Mouse (Mus musculus) lung, embryonic 15.5 days (tissue): ENCODE measurements around the gene Atp5d. TPM values are rescaled to one million over a fixed set of nuclear protein-coding genes. Genes with fewer than 3 reads are reported as not detected.
A peak's percentile ranks its signal among the peaks of the same experiment; 100 is the strongest.

Source experiments
- ATAC-seq: fragments of 200-750 bp; cut with Nextera tagmentation; 2 replicates; pipeline ENCODE4 v1.8.0; 2017; ENCODE audit warnings: moderate number of reproducible peaks, borderline replicate concordance; ENCODE audit not compliant: low FRiP score, low TSS enrichment; ENCODE audit errors: extremely low read depth
- H3K27ac ChIP-seq: fragments of 300-500 bp; sonication (generic); 2 replicates; pipeline ENCODE4 v1.5.1; 2015; ENCODE audit warnings: moderate library complexity, mild to moderate bottlenecking, inconsistent platforms
- H3K27me3 ChIP-seq: fragments of 300-500 bp; sonication (generic); 2 replicates; pipeline ENCODE4 v1.6.1; 2015; ENCODE audit warnings: inconsistent platforms
- H3K36me3 ChIP-seq: fragments of 300-500 bp; sonication (generic); 2 replicates; pipeline ENCODE4 v1.6.1; 2015; ENCODE audit warnings: inconsistent platforms
- H3K4me1 ChIP-seq: fragments of 300-500 bp; sonication (generic); 2 replicates; pipeline ENCODE4 v1.6.1; 2015; ENCODE audit warnings: inconsistent platforms
- H3K4me2 ChIP-seq: fragments of 300-500 bp; sonication (generic); 2 replicates; pipeline ENCODE4 v1.6.1; 2015; ENCODE audit warnings: inconsistent platforms, mild to moderate bottlenecking, moderate library complexity
- H3K4me3 ChIP-seq: fragments of 300-500 bp; sonication (generic); 2 replicates; pipeline ENCODE4 v1.5.1; 2015; ENCODE audit warnings: mild to moderate bottlenecking, inconsistent platforms
- H3K9ac ChIP-seq: fragments of 300-500 bp; sonication (generic); 2 replicates; pipeline ENCODE4 v1.6.1; 2015; ENCODE audit warnings: inconsistent platforms
- H3K9me3 ChIP-seq: fragments of 300-500 bp; sonication (generic); 2 replicates; pipeline ENCODE4 v1.6.1; 2016; ENCODE audit warnings: inconsistent platforms
- WGBS: fragments of 180-500 bp; shearing (Covaris S2); methylation state at CpG from one replicate; pipeline ENCODE4 v1.1.7; 2015; 5-methylcytosine and 5-hydroxymethylcytosine counted together
- polyA plus RNA-seq: library from polyadenylated mRNA; unstranded; fragments of >200 nt; fragmentation: Nextera tagmentation; extraction: Ambion mirVana; gene quantifications from 2 replicates; pipeline ENCODE4 v1.2.1, GENCODE M21; 2015

Atp5d gene
- polyA plus RNA-seq, 1 experiment from 2014 or later: 541 TPM

DNA sequence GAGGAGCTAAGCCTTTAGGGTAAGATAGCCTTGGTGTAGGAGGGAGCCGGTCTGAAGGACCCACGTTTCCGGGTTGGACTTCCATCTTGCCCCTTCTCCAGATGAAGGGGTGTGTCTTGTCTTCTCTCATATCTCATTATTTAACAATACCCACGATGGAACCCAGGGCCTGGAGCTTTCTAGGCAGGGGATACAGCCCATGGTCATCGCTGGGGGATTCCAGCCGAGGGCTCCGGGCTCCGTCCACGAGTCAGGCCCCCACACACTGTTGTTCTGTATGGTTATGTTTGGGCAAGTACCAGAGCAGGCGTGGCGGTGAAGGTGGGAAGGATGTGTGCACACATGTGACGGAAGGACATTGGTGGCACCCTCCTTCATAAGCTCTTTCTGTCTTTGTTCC is 5.7 kb downstream of the Atp5d start:
- Histone ChIP-seq H3K9me3 (no peaks in the 10 kb centered on the region), H3K4me3 (no peak overlapping the region), H3K9ac (no peak overlapping the region), H3K27me3 (peaks cover 13% of the 10 kb centered on the region; the same call in 1 of the 2 replicates), H3K27ac (no peak overlapping the region), H3K36me3 (peaks cover 27% of the 10 kb centered on the region), H3K4me2 (no peak overlapping the region), H3K4me1 (peaks cover 62% of the 10 kb centered on the region)
- WGBS: 92% methylated on average over 12 of the region's 12 CpGs
- ATAC-seq: no peak

DNA sequence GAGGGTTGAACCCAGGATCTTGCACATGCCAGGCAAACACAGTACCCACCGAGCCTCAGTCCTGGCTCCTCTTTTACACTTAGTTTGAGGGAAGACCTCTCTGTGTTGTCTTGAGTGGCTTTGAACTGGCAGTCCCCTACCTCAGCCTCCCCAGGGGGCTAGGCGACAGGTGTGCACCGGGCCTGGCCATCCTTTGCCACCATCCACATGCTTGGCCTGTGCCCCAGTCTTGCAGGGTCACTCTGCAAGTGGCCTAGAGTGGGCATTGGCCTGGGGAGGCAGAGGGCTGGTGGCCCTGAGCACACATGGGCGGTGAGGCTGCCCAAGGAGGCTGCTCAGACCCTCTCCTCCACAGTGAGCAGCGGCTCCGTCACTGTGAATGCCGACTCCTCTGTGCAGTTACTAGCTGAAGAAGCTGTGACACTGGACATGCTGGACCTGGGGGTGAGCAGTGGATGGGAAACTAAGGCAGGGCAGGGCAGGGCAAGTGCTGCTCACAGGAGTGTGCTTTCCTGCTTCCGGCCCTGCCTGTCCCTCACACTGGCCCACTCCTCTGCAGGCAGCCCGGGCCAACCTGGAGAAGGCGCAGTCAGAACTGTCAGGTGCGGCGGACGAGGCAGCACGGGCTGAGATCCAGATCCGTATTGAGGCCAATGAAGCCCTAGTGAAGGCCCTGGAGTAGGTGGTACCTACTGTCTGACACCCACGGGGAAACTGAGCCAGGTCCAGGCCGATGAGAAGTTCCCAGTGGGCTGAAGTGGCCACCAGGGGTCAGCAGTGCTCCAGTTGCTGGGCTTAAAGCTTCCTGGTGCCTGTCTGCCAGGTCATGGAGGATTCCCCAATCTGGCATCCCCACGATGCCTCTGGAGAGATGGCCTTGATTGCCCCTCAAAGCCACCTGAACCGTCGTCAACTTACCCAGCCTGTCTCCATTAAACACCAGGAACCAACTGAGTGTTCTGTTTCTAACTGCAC is 6.7 kb downstream of the Atp5d start:
- no peak overlapping the region for H3K4me2 ChIP-seq
- peaks cover 57% of the 10 kb centered on the region for H3K4me1 ChIP-seq
- ATAC-seq: no peak

DNA sequence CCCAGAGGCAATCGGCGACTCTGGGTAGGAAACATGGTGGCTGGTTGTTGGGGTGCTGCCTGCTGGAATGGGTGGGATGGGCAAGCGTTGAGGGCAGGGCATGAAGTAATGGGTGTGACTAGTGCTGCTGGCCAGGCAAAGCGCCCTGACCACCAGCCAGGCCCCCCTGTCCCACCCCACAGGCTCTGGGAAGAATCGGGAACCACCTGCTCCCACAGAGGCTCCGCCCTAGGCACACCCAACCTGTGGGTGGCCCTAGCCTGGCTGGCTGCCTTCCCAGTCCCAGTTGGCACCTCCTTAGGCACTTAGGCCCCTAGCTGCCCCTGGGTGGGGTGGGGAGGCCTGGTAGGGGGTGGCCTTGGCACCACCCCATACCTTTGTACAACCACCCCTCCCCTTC is 7.5 kb downstream of the Atp5d start:
- 81% methylated on average over 6 of the region's 6 CpGs for WGBS
- Histone ChIP-seq H3K27ac (peak overlapping the region; percentile 99), H3K9ac (no peak overlapping the region), H3K4me3 (no peak overlapping the region), H3K36me3 (peaks cover 27% of the 10 kb centered on the region), H3K4me1 (peaks cover 53% of the 10 kb centered on the region), H3K9me3 (no peaks in the 10 kb centered on the region), H3K27me3 (no peaks in the 10 kb centered on the region), H3K4me2 (no peak overlapping the region)
- ATAC-seq: no peak

More for the DNA sequence above, 6.7 kb downstream of the Atp5d start:
- peaks cover 27% of the 10 kb centered on the region for H3K36me3 ChIP-seq
- H3K27ac ChIP-seq: peak overlapping the region; percentile 62
- H3K4me3 ChIP-seq: no peak overlapping the region
- H3K9me3 ChIP-seq: no peaks in the 10 kb centered on the region
- H3K27me3 ChIP-seq: peaks cover 3% of the 10 kb centered on the region; the same call in 1 of the 2 replicates
- 72% methylated on average over 20 of the region's 20 CpGs for WGBS
- H3K9ac ChIP-seq: no peak overlapping the region

GRCm38 (mm10) chr10:80146568-80147011 is 8.2 kb downstream of the Atp5d start:
- Histone ChIP-seq H3K4me1 (peaks cover 46% of the 10 kb centered on the region), H3K4me2 (peak overlapping the region; percentile 3; the same call in 1 of the 2 replicates), H3K27ac (peak overlapping the region; percentile 99), H3K9me3 (no peaks in the 10 kb centered on the region), H3K4me3 (no peak overlapping the region), H3K9ac (no peak overlapping the region), H3K27me3 (no peaks in the 10 kb centered on the region), H3K36me3 (peaks cover 27% of the 10 kb centered on the region)
- no peak for ATAC-seq
- 70% methylated on average over 4 of the region's 4 CpGs for WGBS

DNA sequence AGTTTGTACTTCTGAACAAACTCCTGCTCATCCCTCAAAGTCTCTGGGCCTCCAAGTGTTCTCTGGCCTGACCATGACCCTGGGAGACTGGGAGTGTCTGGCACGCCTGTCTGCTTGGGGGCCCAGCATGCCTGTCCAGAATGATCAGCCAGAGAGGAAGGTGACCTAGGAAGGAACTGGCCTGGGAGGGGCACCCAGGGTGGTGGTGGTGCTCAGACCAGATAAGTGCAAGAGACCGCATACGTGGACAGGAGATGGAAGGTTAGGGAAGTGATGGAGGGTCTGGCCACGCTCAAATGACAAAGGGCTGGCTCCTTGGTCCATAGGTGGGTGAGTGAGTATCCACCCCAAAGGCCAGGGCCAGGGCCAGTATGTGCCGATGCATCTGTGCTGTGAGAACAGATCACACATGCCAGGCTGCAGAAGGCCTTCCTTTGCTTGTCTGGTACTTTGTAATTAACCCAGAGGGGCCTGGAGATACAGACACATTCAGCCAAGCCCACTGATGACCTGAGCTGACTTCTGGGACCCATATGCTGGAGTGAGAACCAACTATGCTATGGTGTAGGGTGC is 8.8 kb downstream of the Atp5d start:
- Histone ChIP-seq H3K4me3 (peak overlapping the region; percentile 81), H3K4me2 (peak overlapping the region; percentile 89), H3K9me3 (no peaks in the 10 kb centered on the region), H3K4me1 (peaks cover 49% of the 10 kb centered on the region), H3K27ac (peak overlapping the region; percentile 99), H3K9ac (peak overlapping the region; percentile 71), H3K36me3 (peaks cover 27% of the 10 kb centered on the region), H3K27me3 (no peaks in the 10 kb centered on the region)
- WGBS: 61% methylated on average over 5 of the region's 5 CpGs
- no peak for ATAC-seq

- H3K9me3 ChIP-seq: no peaks in the 10 kb centered on the region
- peak within 1 kb of the TSS; percentile 71 for H3K9ac ChIP-seq
- peak within 1 kb of the TSS; percentile 99 for H3K27ac ChIP-seq
- peak; percentile 47 for ATAC-seq
- H3K36me3 ChIP-seq: peaks cover 34% of the 10 kb centered on the region
- peak within 1 kb of the TSS; percentile 81 for H3K4me3 ChIP-seq
- peak within 1 kb of the TSS; percentile 89 for H3K4me2 ChIP-seq
- 1% methylated on average over 38 of the region's 42 CpGs for WGBS
- no peaks in the 10 kb centered on the region for H3K27me3 ChIP-seq
- peaks cover 53% of the 10 kb centered on the region for H3K4me1 ChIP-seq
Observed at GRCm38 (mm10) chr10:80147719-80148601, 9.5 kb downstream of the Atp5d start, which contains the start of gene Midn. Gene Midn, plus strand, starts transcription at chr10:80148272.

DNA sequence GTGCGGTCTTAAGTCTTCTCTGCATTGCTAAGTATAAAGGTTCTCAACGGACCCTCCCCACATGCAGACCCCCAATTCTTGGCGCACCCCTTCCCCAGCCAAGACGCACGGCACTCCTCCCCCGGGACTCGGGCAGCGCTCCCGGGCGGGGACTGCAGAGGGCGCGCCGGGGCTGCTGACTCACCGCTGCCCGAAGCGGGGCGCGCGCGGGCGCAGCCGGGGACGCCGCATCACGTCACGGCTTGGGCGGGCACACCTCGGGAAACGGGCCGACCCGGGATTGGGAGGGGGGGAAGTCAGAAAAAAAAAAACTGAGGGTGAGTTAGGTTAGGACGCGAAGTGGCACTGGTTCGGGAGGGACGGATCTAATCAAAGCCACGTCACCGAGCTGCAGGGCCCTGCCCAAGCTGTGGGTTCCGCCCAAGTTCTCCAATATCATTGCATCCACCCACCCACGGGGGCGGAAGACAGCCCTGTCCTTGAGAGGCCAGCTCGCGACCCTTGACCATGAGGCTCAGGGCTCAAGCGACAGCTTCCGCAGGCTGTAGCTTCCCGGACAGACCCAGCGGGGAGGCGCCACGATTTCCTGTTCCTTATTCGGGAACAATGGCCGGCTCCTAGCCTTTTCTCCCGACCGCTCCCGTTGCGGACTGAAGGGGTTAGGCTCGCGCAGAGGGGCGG is 10.3 kb downstream of the Atp5d start:
- Histone ChIP-seq H3K4me2 (peak overlapping the region; percentile 89), H3K27ac (peak overlapping the region; percentile 99), H3K4me3 (peak overlapping the region; percentile 81), H3K36me3 (peaks cover 38% of the 10 kb centered on the region), H3K9me3 (no peaks in the 10 kb centered on the region), H3K9ac (peak overlapping the region; percentile 71), H3K4me1 (peaks cover 53% of the 10 kb centered on the region), H3K27me3 (no peaks in the 10 kb centered on the region)
- peak; percentile 66 for ATAC-seq
- 0% methylated on average over 57 of the region's 57 CpGs for WGBS

DNA sequence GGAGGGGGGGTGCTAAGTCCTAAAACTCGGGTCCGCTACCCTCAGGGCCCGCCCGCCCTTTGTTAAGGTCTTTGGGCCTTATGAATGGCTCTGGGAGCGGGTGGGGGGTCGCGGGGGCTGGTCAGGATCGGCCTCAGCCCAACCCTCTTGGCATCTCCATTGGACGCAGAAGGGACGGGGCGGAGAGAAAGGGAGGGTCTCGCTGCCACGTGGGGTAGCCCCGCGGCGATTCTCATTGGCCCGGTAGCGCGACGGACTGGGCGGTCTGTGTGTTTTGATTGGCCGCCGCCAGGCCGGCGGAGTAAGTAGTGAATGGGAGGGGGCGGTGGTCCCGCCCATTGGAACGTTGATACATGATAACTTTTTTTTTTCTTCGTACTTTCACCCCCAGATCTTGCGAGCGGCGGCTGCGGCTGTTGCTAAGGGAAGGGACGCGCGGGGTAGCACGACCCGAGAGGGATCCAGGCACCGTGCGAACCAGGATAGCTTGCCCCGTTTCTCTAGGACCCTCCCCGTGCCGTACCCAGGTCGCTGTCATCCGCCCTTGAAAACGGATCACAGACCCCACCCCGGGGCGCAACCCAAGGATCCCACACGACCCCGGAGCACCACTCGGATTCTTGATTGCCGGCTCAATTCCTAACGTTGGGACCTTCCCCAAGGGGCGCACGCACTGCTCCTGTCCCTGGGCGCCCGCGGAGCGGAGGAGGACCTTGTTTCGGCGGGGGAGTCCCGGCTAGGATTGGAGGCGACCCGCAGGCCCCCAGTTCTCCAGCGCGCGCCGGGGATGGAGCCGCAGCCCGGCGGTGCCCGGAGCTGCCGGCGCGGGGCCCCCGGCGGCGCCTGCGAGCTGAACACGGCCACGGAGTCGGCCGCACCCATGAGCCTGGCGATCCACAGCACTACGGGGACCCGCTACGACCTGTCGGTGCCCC is 11.1 kb downstream of the Atp5d start:
- Histone ChIP-seq H3K27me3 (no peaks in the 10 kb centered on the region), H3K9me3 (no peaks in the 10 kb centered on the region), H3K4me2 (peak overlapping the region; percentile 89), H3K27ac (peak overlapping the region; percentile 99), H3K4me1 (peaks cover 61% of the 10 kb centered on the region), H3K9ac (peak overlapping the region; percentile 98), H3K4me3 (peak overlapping the region; percentile 81), H3K36me3 (peaks cover 38% of the 10 kb centered on the region)
- 1% methylated on average over 88 of the region's 88 CpGs for WGBS
- ATAC-seq: peak; percentile 82

DNA sequence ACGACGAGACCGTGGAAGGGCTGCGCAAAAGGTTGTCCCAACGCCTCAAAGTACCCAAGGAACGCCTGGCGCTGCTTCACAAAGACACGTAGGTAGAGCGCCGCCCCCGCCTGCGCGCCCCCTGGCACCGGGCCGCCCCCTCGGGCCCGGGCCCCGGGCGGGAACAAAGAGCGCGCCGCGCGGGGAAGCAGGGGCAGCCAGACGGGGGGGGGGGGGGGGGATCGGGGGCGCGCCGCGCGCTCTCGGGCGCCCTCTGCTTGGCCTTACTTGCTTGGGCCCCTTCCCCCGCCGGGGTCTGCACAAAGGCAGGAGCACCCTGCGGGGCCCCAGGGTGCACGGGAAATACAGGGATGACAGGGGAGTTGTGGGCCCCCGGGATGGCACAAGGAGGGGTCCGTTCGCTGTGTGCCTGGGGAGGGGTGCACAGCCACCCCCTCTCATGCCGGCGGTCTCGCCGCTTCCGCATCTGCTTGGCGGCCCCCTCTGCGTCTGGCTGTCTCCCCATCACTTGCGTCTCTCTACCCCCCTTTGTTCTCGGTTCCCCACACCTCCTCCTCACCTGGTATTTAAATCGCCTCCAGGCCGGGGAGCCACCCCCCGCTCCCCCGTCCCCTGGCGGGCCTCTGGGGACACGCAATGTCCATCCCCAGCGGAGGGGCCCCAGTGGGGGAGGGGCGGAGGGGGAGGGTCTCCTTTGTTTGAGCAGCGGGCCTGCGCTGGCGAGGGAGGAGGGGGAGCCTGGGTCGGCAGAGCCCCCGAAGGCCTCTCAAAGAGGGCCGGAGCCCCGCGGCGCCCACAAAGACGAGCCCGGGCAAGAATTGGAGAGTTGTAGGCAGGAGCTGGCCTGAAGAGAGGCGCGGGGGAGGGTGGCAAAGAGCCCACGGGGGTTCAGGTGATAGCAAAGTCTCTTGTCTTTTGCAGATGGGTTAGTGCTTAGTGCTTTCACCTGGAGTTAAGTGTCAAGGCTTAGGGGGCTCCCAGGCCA is 12.1 kb downstream of the Atp5d start:
- Histone ChIP-seq H3K9ac (peak overlapping the region; percentile 98), H3K4me3 (peak overlapping the region; percentile 81), H3K27ac (peak overlapping the region; percentile 96), H3K9me3 (no peaks in the 10 kb centered on the region), H3K4me1 (peaks cover 63% of the 10 kb centered on the region), H3K4me2 (peak overlapping the region; percentile 89), H3K27me3 (no peaks in the 10 kb centered on the region), H3K36me3 (peaks cover 38% of the 10 kb centered on the region)
- ATAC-seq: no peak
- WGBS: 1% methylated on average over 68 of the region's 71 CpGs
